Mouse (Mus musculus) hindbrain, embryonic 12.5 days (tissue): ENCODE data around the gene Scamp2. TPM values are rescaled to one million over a fixed set of nuclear protein-coding genes. Genes with fewer than 3 reads are reported as not detected.

Experiments used
- ATAC-seq: fragments of 200-750 bp; cut with Nextera tagmentation; 2 replicates; pipeline ENCODE4 v1.8.0; 2017; ENCODE audit warnings: moderate TSS enrichment; ENCODE audit not compliant: low FRiP score
- H3K27ac ChIP-seq: fragments of 300-500 bp; sonication (generic); 2 replicates; pipeline ENCODE4 v1.5.1; 2016; ENCODE audit warnings: mild to moderate bottlenecking
- H3K27me3 ChIP-seq: fragments of 300-500 bp; sonication (generic); 2 replicates; pipeline ENCODE4 v1.6.1; 2016; ENCODE audit warnings: mild to moderate bottlenecking
- H3K36me3 ChIP-seq: fragments of 300-500 bp; sonication (generic); 2 replicates; pipeline ENCODE4 v1.6.1; 2016; ENCODE audit warnings: mild to moderate bottlenecking
- H3K4me1 ChIP-seq: fragments of 300-500 bp; sonication (generic); 2 replicates; pipeline ENCODE4 v1.6.1; 2016
- H3K4me2 ChIP-seq: fragments of 300-500 bp; sonication (generic); replicated peaks from 2 replicates; pipeline ENCODE4 v1.6.1; 2016; ENCODE audit warnings: mild to moderate bottlenecking
- H3K4me3 ChIP-seq: fragments of 300-500 bp; sonication (generic); 2 replicates; pipeline ENCODE4 v1.5.1; 2016; ENCODE audit warnings: mild to moderate bottlenecking
- H3K9ac ChIP-seq: fragments of 300-500 bp; sonication (generic); 2 replicates; pipeline ENCODE4 v1.6.1; 2016; ENCODE audit warnings: mild to moderate bottlenecking, moderate library complexity
- H3K9me3 ChIP-seq: fragments of 300-500 bp; sonication (generic); replicated peaks from 2 replicates; pipeline ENCODE4 v1.6.1; 2016; ENCODE audit warnings: mild to moderate bottlenecking
- WGBS: fragments of 180-500 bp; shearing (Covaris S2); methylation state at CpG from one replicate; pipeline ENCODE4 v1.1.7; 2016; 5-methylcytosine and 5-hydroxymethylcytosine counted together
- polyA plus RNA-seq: library from polyadenylated mRNA; unstranded; fragments of >200 nt; fragmentation: Nextera tagmentation; extraction: Ambion mirVana; gene quantifications from 2 replicates; pipeline ENCODE4 v1.2.1, GENCODE M21; 2016

Scamp2 gene
- polyA plus RNA-seq, 1 experiment from 2014 or later: 61.9 TPM

- H3K36me3 ChIP-seq: peaks cover 54% of the 10 kb centered on the region
- ATAC-seq: no peak
- no peak overlapping the region for H3K4me3 ChIP-seq
- H3K9me3 ChIP-seq: no peaks in the 10 kb centered on the region
- no peaks in the 10 kb centered on the region for H3K4me1 ChIP-seq
- H3K9ac ChIP-seq: no peak overlapping the region
- H3K27me3 ChIP-seq: no peaks in the 10 kb centered on the region
- no peak overlapping the region for H3K27ac ChIP-seq
- no peak overlapping the region for H3K4me2 ChIP-seq
- 83% methylated on average over 6 of the region's 6 CpGs for WGBS
Measured at GRCm38 (mm10) chr9:57577144-57577849, 16.6 kb downstream of the Scamp2 start.

GRCm38 (mm10) chr9:57584991-57585390 lies 24.2 kb downstream of the Scamp2 start:
- no peak overlapping the region for H3K4me2 ChIP-seq
- H3K9me3 ChIP-seq: no peaks in the 10 kb centered on the region
- 88% methylated on average over 3 of the region's 3 CpGs for WGBS
- ATAC-seq: no peak
- no peak overlapping the region for H3K27ac ChIP-seq
- H3K9ac ChIP-seq: no peak overlapping the region
- no peak overlapping the region for H3K4me3 ChIP-seq
- H3K4me1 ChIP-seq: peaks cover 10% of the 10 kb centered on the region
- no peaks in the 10 kb centered on the region for H3K27me3 ChIP-seq
- peaks cover 70% of the 10 kb centered on the region for H3K36me3 ChIP-seq

GRCm38 (mm10) chr9:57589224-57590126 lies 28.7 kb downstream of the Scamp2 start, which contains the start of gene Ulk3:
Gene Ulk3, plus strand, starts transcription at chr9:57589452.
- Histone ChIP-seq H3K9me3 (no peaks in the 10 kb centered on the region), H3K27ac (peak within 1 kb of the TSS; percentile 75), H3K4me2 (peak within 1 kb of the TSS; percentile 92), H3K4me1 (peaks cover 23% of the 10 kb centered on the region), H3K9ac (peak within 1 kb of the TSS; percentile 84), H3K27me3 (no peaks in the 10 kb centered on the region), H3K36me3 (peaks cover 47% of the 10 kb centered on the region), H3K4me3 (peak within 1 kb of the TSS; percentile 71)
- ATAC-seq: peak; percentile 83
- under 1% methylated on average over 45 of the region's 58 CpGs for WGBS

GRCm38 (mm10) chr9:57590726-57591125 lies 30.0 kb downstream of the Scamp2 start:
- Histone ChIP-seq H3K27ac (no peak overlapping the region), H3K9me3 (no peaks in the 10 kb centered on the region), H3K4me1 (peaks cover 23% of the 10 kb centered on the region), H3K27me3 (no peaks in the 10 kb centered on the region), H3K4me3 (0 out of 2 replicates have a peak overlapping the region, but pooled peaks have one; percentile 71), H3K36me3 (peaks cover 42% of the 10 kb centered on the region), H3K4me2 (peak overlapping the region; percentile 92; the same call in 1 of the 2 replicates), H3K9ac (no peak overlapping the region; the same call in 1 of the 2 replicates)
- ATAC-seq: no peak
- 39% methylated on average over 5 of the region's 5 CpGs for WGBS

- Histone ChIP-seq H3K27ac (no peak overlapping the region), H3K36me3 (peaks cover 25% of the 10 kb centered on the region), H3K4me1 (peaks cover 36% of the 10 kb centered on the region), H3K4me2 (no peak overlapping the region), H3K4me3 (no peak overlapping the region), H3K9me3 (no peaks in the 10 kb centered on the region), H3K27me3 (no peaks in the 10 kb centered on the region), H3K9ac (no peak overlapping the region)
- WGBS: 43% methylated on average over 12 of the region's 12 CpGs
- ATAC-seq: no peak
Measured at GRCm38 (mm10) chr9:57593454-57594173, 32.9 kb downstream of the Scamp2 start.

- 56% methylated on average over 9 of the region's 9 CpGs for WGBS
- H3K27ac ChIP-seq: no peak overlapping the region
- H3K27me3 ChIP-seq: no peaks in the 10 kb centered on the region
- no peak overlapping the region for H3K4me3 ChIP-seq
- no peak for ATAC-seq
- peaks cover 25% of the 10 kb centered on the region for H3K36me3 ChIP-seq
- H3K9ac ChIP-seq: no peak overlapping the region
- H3K4me1 ChIP-seq: peaks cover 36% of the 10 kb centered on the region
- H3K9me3 ChIP-seq: no peaks in the 10 kb centered on the region
- H3K4me2 ChIP-seq: no peak overlapping the region
Measured at GRCm38 (mm10) chr9:57594174-57594509, 33.4 kb downstream of the Scamp2 start.

GRCm38 (mm10) chr9:57597265-57597664 lies 36.5 kb downstream of the Scamp2 start:
- no peak for ATAC-seq
- Histone ChIP-seq H3K4me3 (no peak overlapping the region), H3K9ac (no peak overlapping the region), H3K4me1 (peaks cover 42% of the 10 kb centered on the region), H3K36me3 (peaks cover 25% of the 10 kb centered on the region), H3K27ac (0 out of 2 replicates have a peak overlapping the region, but pooled peaks have one; percentile 36), H3K4me2 (no peak overlapping the region), H3K27me3 (no peaks in the 10 kb centered on the region), H3K9me3 (no peaks in the 10 kb centered on the region)
- 85% methylated on average over 8 of the region's 8 CpGs for whole genome bisulfite sequencing

- H3K27me3 ChIP-seq: no peaks in the 10 kb centered on the region
- no peak overlapping the region for H3K9ac ChIP-seq
- peak; percentile 58; the same call in 1 of the 2 replicates for ATAC-seq
- H3K27ac ChIP-seq: peak overlapping the region; percentile 36; the same call in 1 of the 2 replicates
- no peak overlapping the region for H3K4me3 ChIP-seq
- H3K4me1 ChIP-seq: peaks cover 42% of the 10 kb centered on the region
- no peak overlapping the region for H3K4me2 ChIP-seq
- H3K9me3 ChIP-seq: no peaks in the 10 kb centered on the region
- WGBS: 18% methylated on average over 4 of the region's 4 CpGs
- peaks cover 20% of the 10 kb centered on the region for H3K36me3 ChIP-seq
Measured at GRCm38 (mm10) chr9:57597929-57598382, 37.2 kb downstream of the Scamp2 start.

- H3K9ac ChIP-seq: no peak overlapping the region
- H3K27me3 ChIP-seq: no peaks in the 10 kb centered on the region
- no peak overlapping the region for H3K27ac ChIP-seq
- no peak overlapping the region for H3K4me3 ChIP-seq
- H3K9me3 ChIP-seq: no peaks in the 10 kb centered on the region
- H3K4me2 ChIP-seq: no peak overlapping the region
- WGBS: 47% methylated on average over 8 of the region's 8 CpGs
- peaks cover 10% of the 10 kb centered on the region for H3K36me3 ChIP-seq
- peak; percentile 38 for ATAC-seq
- H3K4me1 ChIP-seq: peaks cover 39% of the 10 kb centered on the region
Measured at GRCm38 (mm10) chr9:57598851-57599563, 38.3 kb downstream of the Scamp2 start.

GRCm38 (mm10) chr9:57600620-57601352 lies 40.0 kb downstream of the Scamp2 start:
- no peaks in the 10 kb centered on the region for H3K36me3 ChIP-seq
- H3K4me2 ChIP-seq: no peak overlapping the region
- no peaks in the 10 kb centered on the region for H3K9me3 ChIP-seq
- H3K4me1 ChIP-seq: peaks cover 39% of the 10 kb centered on the region
- peak overlapping the region; percentile 13; the same call in 1 of the 2 replicates for H3K9ac ChIP-seq
- WGBS: 4% methylated on average over 3 of the region's 3 CpGs
- H3K27me3 ChIP-seq: peaks cover 13% of the 10 kb centered on the region
- no peak overlapping the region for H3K4me3 ChIP-seq
- H3K27ac ChIP-seq: no peak overlapping the region
- 0 out of 2 replicates have a peak, but pooled peaks have one; percentile 58 for ATAC-seq

GRCm38 (mm10) chr9:57601353-57601706 lies 40.6 kb downstream of the Scamp2 start:
- WGBS: 78% methylated on average over 2 of the region's 2 CpGs
- no peak overlapping the region for H3K27ac ChIP-seq
- H3K9ac ChIP-seq: peak overlapping the region; percentile 13; the same call in 1 of the 2 replicates
- no peak for ATAC-seq
- H3K4me2 ChIP-seq: no peak overlapping the region
- peaks cover 19% of the 10 kb centered on the region for H3K27me3 ChIP-seq
- no peaks in the 10 kb centered on the region for H3K9me3 ChIP-seq
- peaks cover 43% of the 10 kb centered on the region for H3K4me1 ChIP-seq
- no peaks in the 10 kb centered on the region for H3K36me3 ChIP-seq
- no peak overlapping the region for H3K4me3 ChIP-seq
